Mouse (Mus musculus) forebrain, embryonic 15.5 days (tissue): ENCODE results near the gene Mettl2. TPM values are rescaled to one million over a fixed set of nuclear protein-coding genes. Genes with fewer than 3 reads are reported as not detected.
A peak's percentile ranks its signal among the peaks of the same experiment; 100 is the strongest.
"Not testable (repeated sequence)": the region's sequence is repeated elsewhere in the genome, so short reads cannot be mapped to it uniquely, and the experiment has no call there.

Experiments
- ATAC-seq: fragments of 200-750 bp; cut with Nextera tagmentation; replicated peaks from 2 replicates; pipeline ENCODE4 v1.8.0; 2017; ENCODE audit warnings: mild to moderate bottlenecking, moderate TSS enrichment, moderate library complexity
- H3K27ac ChIP-seq: fragments of 300-500 bp; sonication (generic); replicated peaks from 2 replicates; pipeline ENCODE4 v1.5.1; 2015; ENCODE audit warnings: mild to moderate bottlenecking, inconsistent platforms
- H3K27me3 ChIP-seq: fragments of 300-500 bp; sonication (generic); 2 replicates; pipeline ENCODE4 v1.6.1; 2015; ENCODE audit warnings: inconsistent platforms
- H3K36me3 ChIP-seq: fragments of 300-500 bp; sonication (generic); 2 replicates; pipeline ENCODE4 v1.6.1; 2015; ENCODE audit warnings: mild to moderate bottlenecking, inconsistent platforms
- H3K4me1 ChIP-seq: fragments of 300-500 bp; sonication (generic); 2 replicates; pipeline ENCODE4 v1.6.1; 2015; ENCODE audit warnings: inconsistent platforms
- H3K4me2 ChIP-seq: fragments of 300-500 bp; sonication (generic); replicated peaks from 2 replicates; pipeline ENCODE4 v1.6.1; 2015; ENCODE audit warnings: mild to moderate bottlenecking, inconsistent platforms
- H3K4me3 ChIP-seq: fragments of 300-500 bp; sonication (generic); 2 replicates; pipeline ENCODE4 v1.5.1; 2015; ENCODE audit warnings: mild to moderate bottlenecking, inconsistent platforms
- H3K9ac ChIP-seq: fragments of 300-500 bp; sonication (generic); replicated peaks from 2 replicates; pipeline ENCODE4 v1.6.1; 2015; ENCODE audit warnings: mild to moderate bottlenecking, inconsistent platforms
- H3K9me3 ChIP-seq: fragments of 300-500 bp; sonication (generic); 2 replicates; pipeline ENCODE4 v1.6.1; 2016; ENCODE audit warnings: inconsistent platforms
- WGBS: fragments of 180-500 bp; shearing (Covaris S2); methylation state at CpG from one replicate; pipeline ENCODE4 v1.1.7; 2015; ENCODE audit warnings: mixed read lengths; 5-methylcytosine and 5-hydroxymethylcytosine counted together
- polyA plus RNA-seq: library from polyadenylated mRNA; unstranded; fragments of >200 nt; fragmentation: Nextera tagmentation; extraction: Ambion mirVana; gene quantifications from 2 replicates; pipeline ENCODE4 v1.2.1, GENCODE M21; 2015

Gene Mettl2
- polyA plus RNA-seq = 30.6 and 34.7 TPM in 2 replicates

GRCm38 (mm10) chr11:105125735-105126519 is at the start of gene Mettl2:
Gene Mettl2, plus strand, starts transcription at chr11:105126425.
- Histone ChIP-seq H3K4me2 (peak within 1 kb of the TSS; percentile 83), H3K4me1 (peaks cover 11% of the 10 kb centered on the region), H3K36me3 (peaks cover 2% of the 10 kb centered on the region; the same call in 1 of the 2 replicates), H3K27me3 (no peaks in the 10 kb centered on the region), H3K9me3 (no peaks in the 10 kb centered on the region), H3K27ac (peak within 1 kb of the TSS; percentile 88), H3K9ac (peak within 1 kb of the TSS; percentile 69), H3K4me3 (peak within 1 kb of the TSS; percentile 94)
- ATAC-seq = peak; percentile 94
- WGBS = 1% methylated on average over 33 of the region's 38 CpGs

- H3K4me1 ChIP-seq, H3K27me3 ChIP-seq, H3K4me2 ChIP-seq, H3K27ac ChIP-seq, H3K36me3 ChIP-seq, ATAC-seq, H3K9me3 ChIP-seq, H3K4me3 ChIP-seq, H3K9ac ChIP-seq: not testable (repeated sequence)
- WGBS = 79% methylated on average over 22 of the region's 22 CpGs
Measured at GRCm38 (mm10) chr11:105112448-105112847, 13.8 kb upstream of the Mettl2 start.

DNA sequence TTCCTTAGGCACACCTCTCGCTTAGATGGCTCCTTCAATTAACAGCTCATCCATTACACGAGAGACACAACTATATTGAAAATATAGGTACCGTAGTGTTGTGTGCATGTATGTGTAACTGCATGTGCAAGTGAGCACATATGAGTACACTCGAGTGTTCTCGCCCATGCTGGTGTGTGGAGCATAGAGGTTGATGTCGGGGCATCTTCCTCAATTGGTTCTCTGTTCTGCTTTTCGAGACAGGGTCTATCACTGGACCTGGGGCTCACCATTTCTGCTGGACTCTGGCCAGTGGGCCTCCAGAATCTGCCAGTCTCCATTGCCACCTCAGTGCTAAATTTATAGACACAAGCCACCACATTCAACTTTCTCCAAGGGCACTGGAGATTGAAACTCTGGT is 8.4 kb upstream of the Mettl2 start:
- Histone ChIP-seq H3K36me3 (no peaks in the 10 kb centered on the region), H3K9me3 (no peaks in the 10 kb centered on the region), H3K27me3 (no peaks in the 10 kb centered on the region), H3K4me1 (no peaks in the 10 kb centered on the region), H3K27ac (no peak overlapping the region), H3K9ac (no peak overlapping the region), H3K4me2 (no peak overlapping the region), H3K4me3 (no peak overlapping the region)
- 91% methylated on average over 7 of the region's 7 CpGs for WGBS
- ATAC-seq = no peak

- no peak overlapping the region for H3K4me3 ChIP-seq
- H3K27me3 ChIP-seq = no peaks in the 10 kb centered on the region
- H3K27ac ChIP-seq = no peak overlapping the region
- H3K9me3 ChIP-seq = no peaks in the 10 kb centered on the region
- H3K9ac ChIP-seq = no peak overlapping the region
- 17% methylated on average over 4 of the region's 4 CpGs for WGBS
- ATAC-seq = no peak
- no peaks in the 10 kb centered on the region for H3K4me1 ChIP-seq
- H3K36me3 ChIP-seq = no peaks in the 10 kb centered on the region
- H3K4me2 ChIP-seq = no peak overlapping the region
Measured at GRCm38 (mm10) chr11:105120551-105121061, 5.6 kb upstream of the Mettl2 start.

- not testable (repeated sequence) for ATAC-seq
Measured at GRCm38 (mm10) chr11:105121792-105122191, 4.4 kb upstream of the Mettl2 start.

DNA sequence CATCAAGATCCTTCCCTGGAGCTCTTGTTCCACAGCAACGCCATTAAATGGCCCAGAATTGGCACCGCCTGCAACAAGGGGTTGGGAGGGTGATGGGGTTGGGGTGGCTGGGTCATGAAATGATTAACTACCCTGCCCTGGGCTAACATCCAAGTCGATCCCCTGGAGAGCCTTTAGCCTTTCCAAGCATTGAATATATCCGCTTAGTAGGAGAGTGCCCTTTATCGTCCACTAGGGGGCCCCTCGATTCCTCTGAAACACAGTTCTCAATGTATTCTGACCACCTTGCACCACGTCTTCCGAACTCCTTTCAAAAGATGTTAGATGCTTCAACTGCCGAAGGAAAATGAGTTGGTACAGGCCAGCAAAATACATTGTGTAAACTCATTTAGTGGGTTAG is 2.2 kb upstream of the Mettl2 start:
- no peaks in the 10 kb centered on the region for H3K27me3 ChIP-seq
- H3K9ac ChIP-seq = no peak overlapping the region
- 6% methylated on average over 9 of the region's 9 CpGs for WGBS
- no peak overlapping the region for H3K4me3 ChIP-seq
- H3K9me3 ChIP-seq = no peaks in the 10 kb centered on the region
- H3K27ac ChIP-seq = no peak overlapping the region
- ATAC-seq = no peak
- no peaks in the 10 kb centered on the region for H3K36me3 ChIP-seq
- H3K4me2 ChIP-seq = no peak overlapping the region
- peaks cover 11% of the 10 kb centered on the region for H3K4me1 ChIP-seq

More at GRCm38 (mm10) chr11:105121792-105122191, 4.4 kb upstream of the Mettl2 start:
- not testable (repeated sequence) for H3K9me3 ChIP-seq, H3K4me1 ChIP-seq, H3K36me3 ChIP-seq, H3K9ac ChIP-seq, H3K27me3 ChIP-seq, H3K4me3 ChIP-seq, H3K4me2 ChIP-seq, H3K27ac ChIP-seq
- WGBS = 81% methylated on average over 5 of the region's 5 CpGs

GRCm38 (mm10) chr11:105126520-105127029 is 350 bp downstream of the Mettl2 start:
- Histone ChIP-seq H3K4me2 (peak overlapping the region; percentile 83), H3K27me3 (no peaks in the 10 kb centered on the region), H3K9me3 (no peaks in the 10 kb centered on the region), H3K9ac (peak overlapping the region; percentile 69), H3K36me3 (peaks cover 8% of the 10 kb centered on the region), H3K4me3 (peak overlapping the region; percentile 94), H3K4me1 (peaks cover 11% of the 10 kb centered on the region), H3K27ac (peak overlapping the region; percentile 47; the same call in 1 of the 2 replicates)
- peak; percentile 46 for ATAC-seq
- WGBS = 0% methylated on average over 48 of the region's 49 CpGs

DNA sequence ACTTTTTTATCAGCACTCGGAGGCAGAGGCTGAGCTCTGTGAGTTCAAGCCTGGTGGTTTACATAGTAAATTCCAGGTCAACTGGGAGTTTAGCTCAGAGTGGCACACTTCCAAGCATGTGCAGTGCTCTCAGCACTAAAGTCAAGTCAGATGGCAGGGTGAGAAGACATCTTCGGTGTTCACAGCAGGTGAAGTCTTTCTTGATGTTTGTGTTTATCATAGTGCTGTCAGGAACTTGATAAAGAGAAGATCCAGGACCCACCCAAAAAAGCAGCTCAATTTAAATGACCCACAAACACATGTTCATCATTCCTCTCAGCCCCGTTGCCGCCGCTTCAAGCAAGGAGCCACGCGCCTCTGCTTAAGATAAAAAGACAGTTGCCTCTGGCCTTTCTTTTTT is 9.5 kb downstream of the Mettl2 start:
- no peak overlapping the region for H3K4me3 ChIP-seq
- no peaks in the 10 kb centered on the region for H3K4me1 ChIP-seq
- no peak overlapping the region for H3K27ac ChIP-seq
- ATAC-seq = no peak
- H3K4me2 ChIP-seq = no peak overlapping the region
- H3K36me3 ChIP-seq = peaks cover 93% of the 10 kb centered on the region
- H3K9ac ChIP-seq = no peak overlapping the region
- no peaks in the 10 kb centered on the region for H3K27me3 ChIP-seq
- 94% methylated on average over 7 of the region's 7 CpGs for WGBS
- H3K9me3 ChIP-seq = no peaks in the 10 kb centered on the region

DNA sequence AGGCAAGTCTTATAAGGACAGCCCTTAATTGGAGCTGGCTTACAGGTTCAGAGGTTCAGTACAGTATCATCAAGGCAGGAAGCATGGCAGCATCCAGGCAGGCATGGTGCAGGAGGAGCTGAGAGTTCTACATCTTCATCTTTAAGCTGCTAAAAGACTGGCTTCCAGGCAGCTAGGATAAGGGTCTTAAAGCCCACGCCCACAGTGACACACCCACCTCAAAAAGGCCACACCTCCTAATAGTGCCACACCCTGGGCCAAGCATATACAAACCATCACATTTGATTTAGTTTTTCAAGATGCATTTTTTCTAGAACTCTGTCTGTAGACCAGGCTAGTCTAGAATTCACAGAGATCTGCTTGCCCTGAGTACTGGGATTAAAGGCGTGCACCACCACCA is 11.0 kb downstream of the Mettl2 start:
- H3K36me3 ChIP-seq = peaks cover 83% of the 10 kb centered on the region
- not testable (repeated sequence) for H3K4me1 ChIP-seq, H3K9ac ChIP-seq, H3K4me2 ChIP-seq, H3K27ac ChIP-seq, H3K9me3 ChIP-seq, ATAC-seq, H3K4me3 ChIP-seq, H3K27me3 ChIP-seq
- WGBS = 95% methylated on average over 2 of the region's 2 CpGs

- peaks cover 51% of the 10 kb centered on the region for H3K36me3 ChIP-seq
- WGBS = 95% methylated on average over 8 of the region's 8 CpGs
Measured at GRCm38 (mm10) chr11:105140512-105140911, 14.3 kb downstream of the Mettl2 start.

GRCm38 (mm10) chr11:105141115-105141514 is 14.9 kb downstream of the Mettl2 start:
- Histone ChIP-seq H3K36me3 (peaks cover 45% of the 10 kb centered on the region), H3K4me2 (no peak overlapping the region), H3K4me3 (no peak overlapping the region), H3K27ac (no peak overlapping the region), H3K9ac (no peak overlapping the region), H3K9me3 (no peaks in the 10 kb centered on the region), H3K4me1 (no peaks in the 10 kb centered on the region), H3K27me3 (no peaks in the 10 kb centered on the region)
- ATAC-seq = no peak
- 95% methylated on average over 5 of the region's 5 CpGs for WGBS

More at GRCm38 (mm10) chr11:105140512-105140911, 14.3 kb downstream of the Mettl2 start:
- not testable (repeated sequence) for H3K4me1 ChIP-seq, H3K4me2 ChIP-seq, H3K27me3 ChIP-seq, H3K9ac ChIP-seq, H3K27ac ChIP-seq, H3K9me3 ChIP-seq, H3K4me3 ChIP-seq, ATAC-seq

GRCm38 (mm10) chr11:105143564-105143963 is 17.3 kb downstream of the Mettl2 start:
- Histone ChIP-seq H3K27ac (no peak overlapping the region), H3K4me1 (no peaks in the 10 kb centered on the region), H3K4me2 (no peak overlapping the region), H3K27me3 (no peaks in the 10 kb centered on the region), H3K9me3 (no peaks in the 10 kb centered on the region), H3K9ac (no peak overlapping the region), H3K4me3 (no peak overlapping the region), H3K36me3 (peaks cover 23% of the 10 kb centered on the region)
- ATAC-seq = no peak
